Mouse (Mus musculus): ENCODE data around the gene Dkkl1. TPM values are rescaled to one million over a fixed set of nuclear protein-coding genes. Genes with fewer than 3 reads are reported as not detected.
A peak's percentile ranks its signal among the peaks of the same experiment; 100 is the strongest.
"Not testable (repeated sequence)": the region's sequence is repeated elsewhere in the genome, so short reads cannot be mapped to it uniquely, and the experiment has no call there.

The Dkkl1 gene
- 10 to 100 TPM; 20.6 to 24.7 TPM for polyA plus RNA-seq (2017; shearing (Covaris generic))

DNA sequence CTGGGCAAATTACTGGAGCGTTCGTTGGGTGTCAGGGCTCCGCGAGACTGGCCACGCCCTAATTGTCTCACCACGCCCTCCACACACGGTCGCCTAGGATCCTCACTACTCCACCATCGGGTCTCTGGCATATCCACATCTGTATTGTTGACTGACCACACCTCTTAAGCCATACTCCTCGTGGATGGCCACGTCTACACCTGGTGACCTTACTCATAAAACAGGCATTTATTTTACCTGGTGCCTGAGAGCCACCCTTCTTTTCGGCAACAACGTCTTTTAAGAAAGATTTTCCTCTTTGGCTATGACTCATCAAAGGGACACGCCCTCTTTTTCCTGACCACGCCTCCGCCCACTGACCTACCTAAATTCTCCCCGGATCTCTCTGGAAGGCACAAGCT, at the start of gene Dkkl1:
TSS of gene Dkkl1 (minus strand) at position 297 of the 401 bp plus-strand sequence.
- peak; percentile 43 for ATAC-seq

DNA sequence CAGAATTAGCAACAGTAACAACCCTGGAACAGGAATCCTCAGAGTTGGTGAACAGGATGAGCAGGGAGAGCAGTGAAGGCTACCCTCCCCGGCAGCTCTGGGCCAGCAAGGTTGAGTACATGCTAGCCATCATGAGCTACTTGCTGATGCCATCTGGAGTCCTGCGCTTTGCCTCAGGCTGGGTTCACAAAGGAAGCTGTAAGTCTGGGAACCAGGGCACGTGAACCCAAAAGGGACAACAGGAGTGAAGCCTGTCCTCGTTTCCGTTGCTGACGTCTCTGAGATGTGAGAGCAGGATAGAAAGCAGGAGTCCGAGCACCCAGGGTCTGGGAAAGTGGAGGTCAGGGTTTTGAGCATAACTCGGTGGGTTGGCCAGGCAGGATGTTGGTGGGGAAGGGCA, 47.3 kb upstream of the Dkkl1 start:
- no peak for ATAC-seq

DNA sequence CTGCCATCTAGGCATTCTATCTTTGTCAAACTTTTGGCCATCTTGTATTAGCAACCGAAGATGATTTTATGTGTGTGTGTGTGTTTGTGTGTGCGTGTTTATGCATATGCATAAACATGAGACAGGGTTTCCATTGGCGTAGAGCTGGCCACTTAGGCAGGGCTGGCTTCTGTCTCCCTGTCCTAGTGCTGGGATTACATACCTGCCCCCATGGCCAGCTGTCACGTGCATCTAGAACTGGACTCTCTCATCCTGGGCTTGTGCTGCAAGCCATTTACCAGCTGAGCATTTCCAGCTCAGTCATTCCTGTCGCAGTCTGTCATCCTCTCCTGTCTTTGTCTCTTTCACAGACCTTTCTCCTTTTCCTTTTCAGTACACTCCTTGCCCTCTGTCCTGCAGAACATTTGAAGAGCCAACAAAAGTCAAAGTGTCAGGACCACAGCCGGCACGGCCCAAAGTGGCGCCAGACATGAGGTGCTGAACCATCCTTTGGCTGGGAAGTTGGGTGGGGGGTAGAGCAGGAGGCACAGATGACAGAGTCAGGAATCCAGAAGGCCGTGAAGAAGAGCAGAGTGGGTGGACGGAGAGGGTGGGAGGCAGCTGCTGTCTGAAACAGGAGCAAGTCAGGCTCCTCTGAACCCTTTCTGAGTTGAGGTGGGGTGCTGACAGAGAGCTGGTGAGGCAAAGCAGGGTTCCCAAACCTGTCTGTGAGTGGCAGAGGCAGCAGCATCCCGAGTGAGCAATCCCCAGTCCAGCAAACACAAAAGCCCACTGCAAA, 45.3 kb upstream of the Dkkl1 start:
- ATAC-seq = no peak

DNA sequence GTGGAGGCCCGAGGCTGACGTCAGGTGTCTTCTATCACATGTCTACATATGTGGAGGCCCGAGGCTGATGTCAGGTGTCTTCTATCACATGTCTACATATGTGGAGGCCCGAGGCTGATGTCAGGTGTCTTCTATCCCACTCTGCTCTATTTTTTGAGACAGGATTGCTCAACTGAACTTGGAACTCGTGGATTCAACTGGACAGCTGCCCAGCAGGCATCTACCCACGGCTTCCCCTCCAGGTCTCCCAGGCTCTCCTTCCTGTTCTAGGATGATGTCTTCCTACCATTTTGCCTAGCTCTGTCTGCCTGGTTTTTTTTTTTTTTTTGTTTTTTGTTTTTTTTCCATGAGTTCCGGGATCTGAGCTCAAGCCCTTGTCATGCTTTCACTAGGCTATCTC, 43.9 kb upstream of the Dkkl1 start:
- not testable (repeated sequence) for ATAC-seq

DNA sequence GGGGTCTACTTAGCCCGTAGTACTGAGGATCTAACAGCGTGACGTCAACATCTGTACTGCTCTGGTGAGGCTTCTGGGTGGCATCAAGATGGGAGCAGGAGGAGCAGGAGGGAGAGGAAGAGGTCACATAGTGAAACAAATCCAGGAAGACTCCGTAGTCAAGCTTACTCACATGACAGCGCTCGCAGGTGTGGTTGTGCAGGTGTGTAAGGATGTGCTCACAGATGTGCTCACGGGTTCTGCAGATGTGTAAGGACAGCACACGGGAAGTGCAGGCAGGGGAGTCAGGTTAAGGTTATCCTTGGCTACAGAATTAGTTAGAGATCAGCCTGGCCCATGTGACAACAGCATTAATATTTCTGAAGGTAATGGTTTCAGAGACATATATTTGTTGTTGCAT, 41.9 kb upstream of the Dkkl1 start:
- no peak for ATAC-seq

DNA sequence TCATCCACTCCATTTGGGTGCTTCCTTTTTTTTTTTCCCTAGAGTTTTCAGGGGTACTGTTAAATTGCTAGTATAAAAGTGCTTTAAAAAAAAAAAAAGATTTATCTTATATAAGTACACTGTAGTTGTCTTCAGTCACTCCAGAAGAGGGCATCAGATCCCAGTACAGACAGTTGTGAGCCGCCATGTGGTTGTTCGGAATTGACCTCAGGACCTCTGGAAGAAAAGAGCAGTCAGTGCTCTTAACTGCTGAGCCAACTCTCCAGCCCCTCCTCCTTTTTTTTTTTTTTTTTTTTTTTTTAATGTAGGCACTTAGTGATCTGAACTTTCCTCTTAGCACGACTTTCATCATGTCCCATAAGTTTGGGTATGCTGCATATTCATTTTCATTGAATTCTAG, 35.7 kb upstream of the Dkkl1 start:
- no peak for ATAC-seq

DNA sequence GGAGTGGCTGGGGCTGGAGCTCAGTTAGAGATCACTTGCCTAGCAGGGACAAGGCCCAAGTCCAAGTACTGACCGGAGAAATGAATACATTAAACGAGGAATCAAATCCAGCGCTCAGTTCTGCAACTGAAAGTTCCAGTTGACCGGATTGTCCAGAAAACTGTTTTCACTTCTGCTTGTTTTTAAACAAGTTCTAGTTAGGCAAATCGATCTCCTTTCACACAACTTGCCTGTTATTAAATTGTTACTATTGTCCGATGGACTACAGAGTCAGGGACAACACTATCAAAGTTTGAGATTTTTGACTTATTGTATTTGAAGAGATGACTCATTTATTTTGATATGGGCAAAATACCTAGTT, 29.4 kb upstream of the Dkkl1 start:
- no peak for ATAC-seq

DNA sequence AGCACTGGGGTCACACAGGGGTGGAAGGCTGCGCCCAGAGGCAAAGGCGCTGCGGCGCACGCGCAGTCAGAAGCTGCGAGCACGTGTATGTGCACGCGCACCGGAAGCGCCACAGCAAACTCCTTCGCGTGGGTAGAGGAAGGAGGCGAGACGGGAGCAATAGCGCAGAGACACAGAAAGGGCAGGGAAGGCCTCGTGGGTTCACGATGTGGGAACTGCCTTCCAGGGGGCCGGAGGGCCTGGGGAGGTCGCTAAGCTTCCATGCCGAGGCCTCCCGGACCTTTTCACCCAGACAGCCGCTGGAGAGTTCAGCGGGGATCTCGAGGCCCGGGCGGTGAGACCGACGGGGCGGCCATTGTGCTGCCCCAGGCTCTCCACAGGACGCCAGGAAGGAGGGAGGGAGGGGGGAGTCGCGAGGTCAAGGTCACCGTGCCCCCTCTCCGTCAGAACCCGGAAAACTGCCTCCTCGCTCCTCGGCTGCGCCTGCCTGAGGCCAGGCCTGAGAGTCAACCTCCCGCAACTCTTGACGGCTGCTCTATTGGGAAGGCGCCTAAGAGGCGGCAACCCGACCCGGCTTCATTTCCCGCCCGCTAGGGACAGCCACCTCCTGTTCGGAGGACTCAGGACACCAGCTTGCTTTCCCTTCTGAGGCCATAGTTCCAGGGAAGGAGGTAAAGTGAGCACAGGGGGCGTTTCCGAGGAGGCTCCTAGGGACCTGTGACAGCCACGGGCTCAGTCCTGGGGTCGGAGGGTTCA, 28.9 kb upstream of the Dkkl1 start, which contains the start of gene Slc6a16:
TSS of gene Slc6a16 (plus strand) at position 453 of the 756 bp plus-strand sequence.
- ATAC-seq = no peak

DNA sequence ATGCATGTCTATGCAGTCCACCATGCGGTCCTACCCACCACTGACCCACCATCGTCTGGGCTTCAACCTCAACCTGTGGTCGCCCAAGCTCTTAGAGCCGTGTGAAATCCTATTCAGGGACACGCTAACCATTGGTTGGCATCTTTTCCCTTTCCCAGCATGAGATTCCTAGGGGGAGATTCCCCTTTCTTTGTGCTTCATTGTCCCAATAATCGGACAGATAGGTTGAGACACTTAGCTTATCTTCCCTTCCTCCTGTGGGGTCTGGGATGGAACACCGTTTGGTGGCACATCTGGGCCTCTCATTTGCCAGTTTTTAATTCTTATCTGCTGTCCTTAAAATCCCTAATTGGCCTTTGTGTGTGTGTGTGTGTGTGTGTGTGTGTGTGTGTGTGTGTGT, 28.2 kb upstream of the Dkkl1 start:
- ATAC-seq = no peak

DNA sequence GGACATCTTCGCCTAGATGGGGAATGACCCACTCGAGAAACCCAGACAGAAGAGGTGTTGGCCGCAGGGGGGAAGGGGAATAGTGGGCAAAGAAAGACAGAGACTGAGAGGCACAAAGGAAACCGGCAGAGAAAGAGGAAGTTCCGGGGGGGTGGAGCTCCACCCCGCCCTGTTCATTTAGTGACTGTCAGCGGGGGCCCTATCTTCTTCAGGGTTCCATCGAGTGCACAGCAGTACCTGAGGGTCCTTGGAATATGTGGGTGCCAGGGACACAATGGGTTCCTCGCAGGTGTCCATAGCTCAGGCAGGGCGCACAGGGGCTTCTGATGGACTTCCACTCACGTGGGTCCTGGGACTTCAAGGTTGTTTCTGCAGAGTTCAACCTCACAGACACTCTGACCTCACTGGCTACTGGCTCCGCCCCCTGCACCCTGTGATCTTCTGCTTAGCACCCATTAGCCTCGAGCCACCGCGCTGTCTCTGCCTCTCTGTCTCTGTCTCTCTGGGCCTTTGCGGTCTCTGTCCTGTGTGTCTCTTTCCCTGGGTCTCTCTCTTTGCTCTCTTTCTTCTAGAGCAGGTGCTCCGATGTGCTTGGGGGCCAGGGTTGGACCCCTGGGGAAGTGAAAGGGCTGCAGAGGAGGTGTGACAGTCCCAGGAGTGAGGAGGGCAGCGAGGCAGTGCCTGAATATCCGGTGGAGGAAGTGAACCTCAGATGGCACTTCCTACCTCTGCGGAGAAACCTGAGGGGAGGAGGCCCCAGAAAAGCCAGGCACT, 27.0 kb upstream of the Dkkl1 start, which contains the start of gene Cd37:
TSS of gene Cd37 (minus strand) at position 393 of the 774 bp plus-strand sequence.
- ATAC-seq = peak; percentile 88

DNA sequence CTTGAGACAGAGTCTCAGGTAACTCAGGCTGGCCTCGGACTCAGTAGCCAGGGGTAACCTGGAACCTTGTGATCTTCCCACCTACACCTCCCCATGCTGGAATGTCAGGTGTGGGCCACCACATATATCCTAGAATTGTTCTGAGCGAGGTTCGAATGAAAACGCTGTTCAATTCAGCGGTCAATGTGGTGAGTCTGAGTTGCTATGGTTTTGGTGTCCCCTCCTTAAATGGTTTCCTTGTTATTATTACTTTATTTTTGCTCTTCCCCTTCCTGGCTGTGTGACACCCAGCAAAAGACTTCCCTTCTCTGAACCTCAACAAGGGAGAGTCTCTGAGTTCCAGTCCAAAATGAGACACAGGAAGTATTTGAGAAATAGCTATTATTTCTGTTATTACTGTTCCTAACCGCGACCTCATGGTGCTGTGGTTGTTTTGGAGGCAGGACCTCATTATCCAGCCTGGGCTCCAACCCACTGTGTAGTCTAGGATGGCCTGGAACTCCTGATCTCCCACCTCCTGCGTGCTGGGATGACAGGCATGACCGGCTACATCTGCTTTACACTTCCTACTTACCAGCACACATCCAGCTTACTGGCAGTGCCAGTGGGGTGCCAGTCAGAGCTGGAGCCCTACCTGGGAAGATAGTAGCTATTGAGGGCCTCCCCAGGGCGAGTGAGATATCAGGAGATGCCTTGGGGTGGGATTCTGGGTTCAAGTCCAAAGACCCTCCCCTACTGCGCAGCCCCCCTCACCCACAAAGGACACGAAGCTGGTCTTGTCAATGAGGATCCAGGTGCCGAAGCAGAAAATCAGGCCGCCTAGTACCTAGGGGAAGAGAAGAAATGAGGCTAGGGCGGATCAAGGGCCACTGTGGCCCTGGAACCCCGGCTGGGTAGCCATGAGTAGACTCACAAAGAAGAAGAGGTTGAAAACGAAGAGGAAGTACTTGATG, 26.1 kb upstream of the Dkkl1 start:
- ATAC-seq = no peak

DNA sequence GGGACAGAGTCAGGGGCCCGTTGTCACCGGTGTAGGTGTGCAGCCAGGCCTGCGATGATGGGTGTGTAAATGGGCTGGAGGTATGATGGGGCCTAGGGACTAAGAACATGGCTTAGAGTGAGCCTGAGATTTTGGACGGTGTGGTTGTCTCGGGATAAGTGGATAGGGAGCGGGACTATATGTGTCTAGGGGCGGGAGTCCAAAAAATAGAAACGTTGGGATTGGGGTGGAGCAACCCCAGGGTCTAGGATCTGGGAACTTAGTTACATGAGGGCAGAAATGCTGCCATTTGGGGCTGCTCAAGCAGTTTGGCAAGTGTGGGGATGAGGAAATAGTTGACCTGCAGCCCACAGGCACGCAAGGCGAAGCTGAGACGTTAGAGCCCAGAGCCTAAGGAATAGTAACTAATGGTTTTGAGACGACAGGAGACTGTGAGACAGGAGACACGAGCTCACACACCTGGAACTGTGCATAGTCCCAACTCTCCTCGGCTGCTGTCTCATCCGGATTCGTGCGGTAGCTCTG, 23.8 kb upstream of the Dkkl1 start:
- no peak for ATAC-seq

DNA sequence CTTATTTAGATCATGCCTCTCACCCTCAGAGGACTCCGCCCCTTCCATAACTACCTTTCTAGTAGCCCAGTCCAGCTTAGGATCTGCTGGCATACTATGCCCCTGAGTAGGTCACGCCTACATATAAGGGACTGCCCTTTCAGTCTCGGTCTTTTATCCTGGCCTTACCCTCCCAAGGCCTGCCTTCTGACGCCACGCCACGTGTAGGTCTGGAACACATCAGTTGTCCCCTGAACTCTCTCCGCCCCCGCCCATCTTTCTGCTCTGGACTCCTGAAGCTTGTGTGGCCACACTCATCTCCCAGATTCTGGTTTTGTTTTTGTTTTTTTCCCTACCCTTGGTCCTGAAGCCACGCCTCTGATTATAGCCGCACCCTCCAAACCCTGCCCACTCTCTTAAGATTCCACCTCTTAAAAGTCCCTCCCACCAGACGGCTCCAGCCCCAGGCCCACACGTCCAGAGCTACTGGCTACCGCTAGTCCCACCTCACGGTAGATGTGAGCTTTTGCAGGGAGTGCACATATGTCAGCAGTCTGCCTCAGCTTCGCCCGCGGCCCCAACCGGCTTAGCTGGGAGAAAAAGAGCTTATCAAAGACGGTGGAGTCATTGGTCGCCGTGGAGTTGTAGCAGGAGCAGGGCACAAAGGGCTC, 23.1 kb upstream of the Dkkl1 start:
- no peak for ATAC-seq

DNA sequence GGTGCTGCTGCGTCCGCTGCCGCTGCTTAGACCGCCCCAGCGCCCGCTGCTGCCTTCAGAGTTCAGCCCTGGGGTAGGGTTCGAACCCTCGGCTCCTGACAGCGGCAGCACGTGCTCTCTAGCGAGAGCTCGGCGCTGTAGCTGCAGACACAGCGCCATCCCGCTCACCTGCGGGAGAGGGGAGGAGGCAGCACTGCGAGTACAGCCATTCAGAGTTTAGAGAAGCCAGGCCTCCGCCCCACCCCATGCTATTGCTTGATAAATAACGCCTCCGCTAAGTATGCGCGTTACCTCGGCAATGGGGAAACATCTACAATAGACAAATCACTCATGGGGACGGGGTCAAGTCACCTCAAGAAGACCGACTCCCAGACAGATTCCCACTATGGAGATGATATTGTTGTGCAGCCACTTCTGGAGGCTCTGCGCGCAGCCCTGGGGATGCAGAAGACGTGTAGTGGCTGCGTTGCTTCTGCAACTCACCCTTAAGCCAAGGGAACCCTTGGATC, 22.4 kb upstream of the Dkkl1 start:
- no peak for ATAC-seq

DNA sequence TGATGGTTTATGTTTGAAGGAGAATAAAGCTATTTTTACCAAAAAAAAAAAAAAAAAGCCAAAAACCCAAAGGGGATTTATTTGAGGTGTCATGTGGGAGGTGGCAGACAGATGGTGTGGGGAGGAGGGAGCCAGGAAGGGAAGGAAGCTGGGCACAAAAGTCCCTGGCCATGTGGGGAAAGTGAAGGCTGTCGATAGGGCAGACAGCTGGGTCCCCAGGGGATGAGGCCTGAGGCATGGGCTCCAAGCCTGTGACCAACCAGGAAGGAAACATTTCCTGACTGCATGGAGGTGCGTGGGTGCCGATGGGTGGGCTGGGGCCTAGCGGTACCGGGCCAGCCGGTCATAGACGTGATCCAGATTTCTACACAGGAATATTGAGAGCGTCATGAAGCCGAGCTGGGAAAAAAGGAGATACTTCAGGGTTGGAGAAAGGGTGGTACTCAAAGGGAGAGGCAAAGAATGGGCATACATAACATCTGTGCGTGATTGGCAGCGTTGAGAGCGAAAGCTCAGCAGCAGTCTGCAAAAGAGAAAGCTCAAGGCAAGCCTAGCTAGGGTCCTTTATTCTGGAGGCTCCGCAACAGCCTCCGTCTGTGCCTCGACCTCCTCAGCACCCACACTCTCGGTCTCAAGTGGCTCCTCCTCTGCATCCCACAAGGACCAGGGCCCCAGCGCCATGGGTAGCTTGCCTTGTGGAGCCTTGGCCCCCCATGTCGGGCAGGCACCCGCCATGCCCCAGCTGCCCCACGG, 21.8 kb upstream of the Dkkl1 start:
- no peak for ATAC-seq

DNA sequence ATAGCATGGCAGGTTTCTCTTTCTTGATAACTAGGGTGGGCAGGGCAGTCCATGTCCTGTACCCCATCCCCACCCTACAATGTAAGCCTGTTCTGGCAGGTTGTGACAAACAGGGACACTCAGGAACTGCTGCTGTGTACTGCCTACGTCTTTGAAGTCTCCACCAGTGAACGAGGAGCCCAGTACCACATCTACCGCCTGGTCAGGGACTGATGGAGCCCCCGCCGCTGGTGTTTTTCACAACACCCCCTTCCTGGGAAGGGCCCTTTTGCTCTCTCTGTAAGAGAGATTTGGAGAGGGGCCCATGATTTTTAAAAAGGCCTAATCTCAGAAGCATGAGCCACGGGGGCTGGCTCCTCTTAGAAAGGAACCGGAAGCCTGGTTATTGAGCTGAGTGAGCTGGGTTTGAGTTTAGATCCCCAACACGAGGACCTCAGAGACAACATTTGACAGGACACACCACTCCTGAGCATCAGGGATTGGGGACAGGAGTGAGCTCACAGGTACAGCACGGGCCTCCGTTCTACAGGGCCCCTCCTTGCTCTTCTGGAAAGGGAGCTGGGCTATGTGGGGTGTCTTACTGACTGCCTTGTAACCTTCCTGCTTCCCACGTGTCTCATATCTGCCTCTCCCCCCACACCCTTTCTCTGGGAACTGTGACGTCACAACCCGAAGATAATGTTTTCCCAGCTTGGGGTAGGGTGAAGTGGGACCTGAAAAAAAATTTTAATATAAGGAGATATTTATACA, 20.9 kb upstream of the Dkkl1 start:
- no peak for ATAC-seq

DNA sequence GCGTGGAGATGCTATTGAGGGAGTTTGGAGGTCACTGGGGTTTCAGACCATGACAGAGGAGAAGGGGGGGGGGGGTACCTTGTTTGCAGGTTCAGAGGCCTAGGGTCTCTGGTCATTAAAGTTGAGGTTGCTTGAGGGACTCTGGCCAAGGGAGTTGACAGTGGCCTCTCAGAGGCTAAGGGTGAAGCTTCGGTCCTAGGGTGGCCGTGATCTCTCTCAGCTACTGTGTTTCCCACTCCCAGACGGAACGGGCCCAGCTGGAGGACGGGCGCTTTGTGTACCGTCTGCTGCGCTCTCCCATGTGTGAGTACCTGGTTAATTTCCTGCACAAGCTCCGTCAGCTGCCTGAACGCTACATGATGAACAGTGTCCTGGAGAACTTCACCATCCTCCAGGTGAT, 20.0 kb upstream of the Dkkl1 start:
- no peak for ATAC-seq

DNA sequence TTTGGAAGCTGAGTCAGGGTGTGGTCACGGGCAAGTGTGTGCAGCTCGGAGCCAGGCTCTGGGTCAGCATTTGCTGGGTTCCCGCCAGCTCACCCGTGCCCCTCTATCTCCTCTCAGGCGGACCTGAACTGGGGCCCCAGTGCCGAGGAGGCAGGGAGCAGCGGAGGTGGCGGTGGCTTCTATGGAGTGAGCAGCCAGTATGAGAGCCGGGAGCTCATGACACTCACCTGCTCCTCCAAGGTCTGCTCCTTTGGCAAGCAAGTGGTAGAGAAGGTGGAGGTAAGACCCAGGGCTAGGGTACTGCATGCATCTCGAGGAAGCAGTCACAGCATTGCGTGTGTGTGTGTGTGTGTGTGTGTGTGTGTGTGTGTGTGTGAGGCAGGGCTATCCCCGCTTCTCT, 19.2 kb upstream of the Dkkl1 start:
- ATAC-seq = no peak

DNA sequence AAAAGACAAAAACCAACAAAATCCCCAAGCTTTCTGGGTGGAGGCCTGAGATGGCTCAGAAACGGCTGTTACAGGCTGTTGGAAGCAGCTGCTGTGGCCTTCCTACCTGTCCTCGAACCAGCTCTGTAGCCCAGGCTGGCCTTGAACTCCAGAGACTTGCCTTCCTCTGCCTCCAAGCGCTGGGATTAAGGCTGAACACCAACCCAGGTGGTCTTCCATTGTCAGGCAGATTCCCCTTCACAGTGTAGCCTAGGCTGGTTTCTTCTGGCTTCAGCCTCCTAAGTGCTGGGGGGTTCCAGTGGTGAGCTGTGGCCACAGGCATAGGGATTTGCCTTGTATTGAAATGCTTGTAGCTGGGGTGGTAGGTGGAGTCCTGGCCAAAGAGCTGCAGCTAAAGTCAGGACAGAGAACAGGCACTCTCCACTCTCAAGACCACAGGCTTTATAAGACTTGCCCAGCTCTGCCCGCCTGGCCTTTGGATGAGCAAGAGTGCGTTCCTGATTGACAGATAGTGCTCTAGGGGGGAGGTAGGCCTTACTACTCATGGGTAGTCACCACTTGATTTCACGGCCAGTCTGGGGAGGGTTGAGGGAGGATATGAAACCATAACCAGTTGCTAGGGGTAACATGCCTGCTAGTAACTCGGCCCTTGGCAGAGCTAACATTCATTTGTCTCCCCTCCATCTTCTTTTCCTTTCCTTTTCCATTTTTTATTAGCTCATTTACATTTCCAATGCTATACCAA, 17.7 kb upstream of the Dkkl1 start:
- ATAC-seq = no peak
